Mouse (Mus musculus) limb, embryonic 15.5 days (tissue): ENCODE data around the gene Map6d1. TPM values are rescaled to one million over a fixed set of nuclear protein-coding genes. Genes with fewer than 3 reads are reported as not detected.

Experiments used
- ATAC-seq: fragments of 200-750 bp; cut with Nextera tagmentation; 2 replicates; pipeline ENCODE4 v1.8.0; 2017; ENCODE audit warnings: low read depth, moderate TSS enrichment; ENCODE audit not compliant: insufficient number of reproducible peaks, low FRiP score, low TSS enrichment
- H3K27ac ChIP-seq: fragments of 300-500 bp; sonication (generic); 2 replicates; pipeline ENCODE4 v1.5.1; 2015; ENCODE audit warnings: moderate library complexity, mild to moderate bottlenecking, inconsistent platforms
- H3K27me3 ChIP-seq: fragments of 300-500 bp; sonication (generic); 2 replicates; pipeline ENCODE4 v1.6.1; 2015; ENCODE audit warnings: inconsistent platforms
- H3K36me3 ChIP-seq: fragments of 300-500 bp; sonication (generic); 2 replicates; pipeline ENCODE4 v1.6.1; 2015; ENCODE audit warnings: inconsistent platforms
- H3K4me1 ChIP-seq: fragments of 300-500 bp; sonication (generic); 2 replicates; pipeline ENCODE4 v1.6.1; 2015; ENCODE audit warnings: inconsistent platforms
- H3K4me2 ChIP-seq: fragments of 300-500 bp; sonication (generic); 2 replicates; pipeline ENCODE4 v1.6.1; 2015; ENCODE audit warnings: mild to moderate bottlenecking, inconsistent platforms
- H3K4me3 ChIP-seq: fragments of 300-500 bp; sonication (generic); 2 replicates; pipeline ENCODE4 v1.5.1; 2015; ENCODE audit warnings: mild to moderate bottlenecking, inconsistent platforms
- H3K9ac ChIP-seq: fragments of 300-500 bp; sonication (generic); 2 replicates; pipeline ENCODE4 v1.6.1; 2015; ENCODE audit warnings: inconsistent platforms
- H3K9me3 ChIP-seq: fragments of 300-500 bp; sonication (generic); 2 replicates; pipeline ENCODE4 v1.6.1; 2016; ENCODE audit warnings: inconsistent platforms
- WGBS: fragments of 180-500 bp; shearing (Covaris S2); methylation state at CpG from one replicate; pipeline ENCODE4 v1.1.7; 2015; 5-methylcytosine and 5-hydroxymethylcytosine counted together
- polyA plus RNA-seq: library from polyadenylated mRNA; unstranded; fragments of >200 nt; fragmentation: Nextera tagmentation; extraction: Ambion mirVana; gene quantifications from 2 replicates; pipeline ENCODE4 v1.2.1, GENCODE M21; 2015

Map6d1 gene
- polyA plus RNA-seq, 1 experiment from 2014 or later: 0.68 TPM

- Histone ChIP-seq H3K9me3 (no peaks in the 10 kb centered on the region), H3K9ac (no peak overlapping the region), H3K27ac (no peak overlapping the region), H3K4me1 (no peaks in the 10 kb centered on the region), H3K4me2 (no peak overlapping the region), H3K4me3 (no peak overlapping the region), H3K36me3 (peaks cover 70% of the 10 kb centered on the region), H3K27me3 (no peaks in the 10 kb centered on the region)
- no peak for ATAC-seq
- WGBS: 96% methylated on average over 5 of the region's 5 CpGs
Measured at GRCm38 (mm10) chr16:20228167-20228566, 13.0 kb downstream of the Map6d1 start.

- 80% methylated on average over 6 of the region's 6 CpGs for WGBS
Measured at GRCm38 (mm10) chr16:20227504-20227903, 13.7 kb downstream of the Map6d1 start.

GRCm38 (mm10) chr16:20226676-20227075 lies 14.5 kb downstream of the Map6d1 start:
- no peaks in the 10 kb centered on the region for H3K9me3 ChIP-seq
- H3K9ac ChIP-seq: no peak overlapping the region
- 89% methylated on average over 4 of the region's 4 CpGs for WGBS
- H3K4me2 ChIP-seq: no peak overlapping the region
- H3K4me3 ChIP-seq: no peak overlapping the region
- peaks cover 81% of the 10 kb centered on the region for H3K36me3 ChIP-seq
- H3K4me1 ChIP-seq: no peaks in the 10 kb centered on the region
- no peak overlapping the region for H3K27ac ChIP-seq
- H3K27me3 ChIP-seq: no peaks in the 10 kb centered on the region
- ATAC-seq: no peak

More at GRCm38 (mm10) chr16:20227504-20227903, 13.7 kb downstream of the Map6d1 start:
- H3K4me1 ChIP-seq: no peaks in the 10 kb centered on the region
- ATAC-seq: no peak
- H3K9me3 ChIP-seq: no peaks in the 10 kb centered on the region
- H3K27me3 ChIP-seq: no peaks in the 10 kb centered on the region
- no peak overlapping the region for H3K9ac ChIP-seq
- no peak overlapping the region for H3K27ac ChIP-seq
- H3K4me2 ChIP-seq: no peak overlapping the region
- H3K36me3 ChIP-seq: peaks cover 77% of the 10 kb centered on the region
- H3K4me3 ChIP-seq: no peak overlapping the region

GRCm38 (mm10) chr16:20222726-20223125 lies 18.4 kb downstream of the Map6d1 start:
- H3K27ac ChIP-seq: no peak overlapping the region
- no peaks in the 10 kb centered on the region for H3K27me3 ChIP-seq
- peaks cover 79% of the 10 kb centered on the region for H3K36me3 ChIP-seq
- 97% methylated on average over 6 of the region's 6 CpGs for WGBS
- no peaks in the 10 kb centered on the region for H3K4me1 ChIP-seq
- no peaks in the 10 kb centered on the region for H3K9me3 ChIP-seq
- ATAC-seq: no peak
- H3K4me3 ChIP-seq: no peak overlapping the region
- H3K9ac ChIP-seq: no peak overlapping the region
- no peak overlapping the region for H3K4me2 ChIP-seq

GRCm38 (mm10) chr16:20213591-20214226 lies 27.4 kb downstream of the Map6d1 start:
- Histone ChIP-seq H3K4me3 (no peak overlapping the region), H3K4me2 (no peak overlapping the region), H3K27ac (no peak overlapping the region), H3K9ac (no peak overlapping the region), H3K36me3 (peaks cover 82% of the 10 kb centered on the region), H3K27me3 (no peaks in the 10 kb centered on the region), H3K9me3 (no peaks in the 10 kb centered on the region), H3K4me1 (no peaks in the 10 kb centered on the region)
- ATAC-seq: 0 out of 2 replicates have a peak, but pooled peaks have one; percentile 55
- 79% methylated on average over 3 of the region's 3 CpGs for WGBS

DNA sequence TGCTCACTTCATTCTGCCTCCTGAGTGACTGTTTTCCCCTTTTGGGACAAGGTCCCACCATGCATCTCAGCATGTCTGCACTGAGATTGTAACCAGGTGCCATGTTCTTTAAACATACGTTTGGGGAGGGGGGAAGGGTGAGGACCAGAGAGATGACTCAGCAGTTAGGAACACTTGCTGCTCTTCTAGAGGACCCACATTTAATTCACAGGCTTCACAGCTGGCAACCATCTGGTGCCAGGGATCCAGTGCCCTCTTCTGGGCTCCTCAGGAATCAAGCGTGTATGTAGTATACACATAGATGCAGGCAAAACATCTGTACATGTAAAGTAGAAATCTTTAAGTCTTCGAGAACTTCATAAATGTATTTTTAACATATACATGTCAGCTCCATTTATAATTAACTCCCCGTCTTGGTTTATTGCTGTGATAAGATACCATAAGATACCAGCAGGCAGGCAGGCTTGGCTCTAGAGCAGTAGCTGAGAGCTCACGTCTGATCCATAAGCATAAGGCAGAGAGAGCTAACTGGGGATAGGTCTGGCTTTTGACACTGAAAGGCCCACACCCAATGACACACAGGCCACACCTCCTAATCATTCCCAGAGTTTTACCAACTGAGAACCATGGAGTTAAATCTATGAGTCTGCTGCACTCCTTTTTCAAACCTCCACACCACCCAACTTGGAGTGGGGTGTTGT lies 41.5 kb downstream of the Map6d1 start:
- H3K4me1 ChIP-seq: no peaks in the 10 kb centered on the region
- H3K9ac ChIP-seq: no peak overlapping the region
- no peak for ATAC-seq
- H3K9me3 ChIP-seq: no peaks in the 10 kb centered on the region
- 75% methylated on average over 5 of the region's 5 CpGs for WGBS
- H3K36me3 ChIP-seq: peaks cover 79% of the 10 kb centered on the region
- H3K27ac ChIP-seq: no peak overlapping the region
- H3K4me3 ChIP-seq: no peak overlapping the region
- no peak overlapping the region for H3K4me2 ChIP-seq
- H3K27me3 ChIP-seq: no peaks in the 10 kb centered on the region

GRCm38 (mm10) chr16:20196962-20197361 lies 44.2 kb downstream of the Map6d1 start:
- ATAC-seq: no peak
- peaks cover 82% of the 10 kb centered on the region for H3K36me3 ChIP-seq
- WGBS: 95% methylated on average over 5 of the region's 5 CpGs

GRCm38 (mm10) chr16:20195546-20195945 lies 45.6 kb downstream of the Map6d1 start:
- Histone ChIP-seq H3K4me3 (no peak overlapping the region), H3K9me3 (no peaks in the 10 kb centered on the region), H3K27me3 (no peaks in the 10 kb centered on the region), H3K36me3 (peaks cover 75% of the 10 kb centered on the region), H3K4me1 (no peaks in the 10 kb centered on the region), H3K27ac (no peak overlapping the region), H3K4me2 (no peak overlapping the region), H3K9ac (no peak overlapping the region)
- 96% methylated on average over 3 of the region's 3 CpGs for WGBS
- ATAC-seq: no peak

More at GRCm38 (mm10) chr16:20196962-20197361, 44.2 kb downstream of the Map6d1 start:
- H3K9ac ChIP-seq: no peak overlapping the region
- H3K27me3 ChIP-seq: no peaks in the 10 kb centered on the region
- no peaks in the 10 kb centered on the region for H3K4me1 ChIP-seq
- H3K4me2 ChIP-seq: no peak overlapping the region
- no peak overlapping the region for H3K27ac ChIP-seq
- H3K9me3 ChIP-seq: no peaks in the 10 kb centered on the region
- H3K4me3 ChIP-seq: no peak overlapping the region

DNA sequence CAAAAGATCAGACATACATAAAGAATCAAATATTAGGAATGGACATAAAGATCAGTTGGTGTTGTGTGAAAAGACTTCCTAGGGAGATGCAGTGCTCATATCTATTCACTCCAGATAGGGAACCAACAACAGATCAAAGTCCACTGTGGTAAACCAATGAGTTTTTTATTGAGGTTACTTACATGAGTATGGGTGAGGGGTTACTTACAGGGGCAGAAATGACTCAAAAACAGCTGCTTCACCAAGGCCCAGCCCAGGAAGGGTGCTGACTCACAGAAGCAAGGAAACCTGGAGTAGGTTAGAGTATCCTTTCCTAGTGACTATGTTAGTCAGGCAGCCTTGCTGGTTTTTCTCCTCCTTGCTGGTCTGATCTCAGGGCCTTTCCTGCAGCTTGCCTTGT lies 49.1 kb downstream of the Map6d1 start:
- H3K27ac ChIP-seq: no peak overlapping the region
- H3K9me3 ChIP-seq: no peaks in the 10 kb centered on the region
- ATAC-seq: no peak
- no peak overlapping the region for H3K4me2 ChIP-seq
- no peak overlapping the region for H3K9ac ChIP-seq
- no peak overlapping the region for H3K4me3 ChIP-seq
- H3K36me3 ChIP-seq: peaks cover 74% of the 10 kb centered on the region
- H3K4me1 ChIP-seq: no peaks in the 10 kb centered on the region
- H3K27me3 ChIP-seq: no peaks in the 10 kb centered on the region

GRCm38 (mm10) chr16:20191161-20191882 lies 49.8 kb downstream of the Map6d1 start:
- Histone ChIP-seq H3K27ac (no peak overlapping the region), H3K9ac (no peak overlapping the region), H3K27me3 (no peaks in the 10 kb centered on the region), H3K36me3 (peaks cover 73% of the 10 kb centered on the region), H3K4me2 (no peak overlapping the region), H3K4me1 (no peaks in the 10 kb centered on the region), H3K9me3 (no peaks in the 10 kb centered on the region), H3K4me3 (no peak overlapping the region)
- ATAC-seq: no peak
- WGBS: 90% methylated on average over 3 of the region's 3 CpGs

GRCm38 (mm10) chr16:20185368-20185767 lies 55.8 kb downstream of the Map6d1 start:
- H3K4me3 ChIP-seq: no peak overlapping the region
- peaks cover 63% of the 10 kb centered on the region for H3K36me3 ChIP-seq
- H3K9ac ChIP-seq: no peak overlapping the region
- no peak for ATAC-seq
- no peaks in the 10 kb centered on the region for H3K4me1 ChIP-seq
- 58% methylated on average over 2 of the region's 2 CpGs for WGBS
- no peak overlapping the region for H3K27ac ChIP-seq
- no peaks in the 10 kb centered on the region for H3K9me3 ChIP-seq
- H3K4me2 ChIP-seq: no peak overlapping the region
- H3K27me3 ChIP-seq: no peaks in the 10 kb centered on the region
